Mouse (Mus musculus) kidney, postnatal 0 days (tissue): ENCODE results near the gene Fggy. TPM values are rescaled to one million over a fixed set of nuclear protein-coding genes. Genes with fewer than 3 reads are reported as not detected.
A peak's percentile ranks its signal among the peaks of the same experiment; 100 is the strongest.

Experiments used
- ATAC-seq: fragments of 200-750 bp; cut with Nextera tagmentation; replicated peaks from 2 replicates; pipeline ENCODE4 v1.8.0; 2017; ENCODE audit warnings: low read depth, moderate number of reproducible peaks, moderate TSS enrichment, moderate library complexity; ENCODE audit not compliant: low FRiP score
- DNase-seq: peaks from one replicate; pipeline ENCODE4 v3.0.0-alpha.2; 2016; ENCODE audit warnings: low spot score
- H3K27ac ChIP-seq: fragments of 300-500 bp; sonication (generic); 2 replicates; pipeline ENCODE4 v1.5.1; 2014; ENCODE audit warnings: mild to moderate bottlenecking
- H3K27me3 ChIP-seq: fragments of 300-500 bp; sonication (generic); 2 replicates; pipeline ENCODE4 v1.6.1; 2014; ENCODE audit warnings: low read length, mixed read lengths; ENCODE audit not compliant: insufficient read depth
- H3K36me3 ChIP-seq: fragments of 300-500 bp; sonication (generic); 2 replicates; pipeline ENCODE4 v1.6.1; 2014; ENCODE audit warnings: low read length, mixed read lengths; ENCODE audit not compliant: insufficient read depth
- H3K4me1 ChIP-seq: fragments of 300-500 bp; sonication (generic); replicated peaks from 2 replicates; pipeline ENCODE4 v1.6.1; 2014; ENCODE audit warnings: antibody characterized with exemption, low read length, mixed read lengths; ENCODE audit not compliant: insufficient read depth
- H3K4me2 ChIP-seq: fragments of 300-500 bp; sonication (generic); 2 replicates; pipeline ENCODE4 v1.6.1; 2014; ENCODE audit warnings: mild to moderate bottlenecking, low read length, moderate library complexity, mixed read lengths
- H3K4me3 ChIP-seq: fragments of 300-500 bp; sonication (generic); replicated peaks from 2 replicates; pipeline ENCODE4 v1.5.1; 2014; ENCODE audit warnings: low read depth, low read length
- H3K9ac ChIP-seq: fragments of 300-500 bp; sonication (generic); 2 replicates; pipeline ENCODE4 v1.6.1; 2014; ENCODE audit warnings: low read depth, low read length
- H3K9me3 ChIP-seq: fragments of 300-500 bp; sonication (generic); replicated peaks from 2 replicates; pipeline ENCODE4 v1.6.1; 2016; ENCODE audit warnings: low read length, inconsistent platforms, mixed read lengths
- CTCF ChIP-seq: IDR thresholded peaks from 2 replicates; pipeline ENCODE4 v1.5.1; 2016; ENCODE audit warnings: antibody characterized with exemption, low read depth, mild to moderate bottlenecking, moderate library complexity
- WGBS: fragments of 180-500 bp; shearing (Covaris S2); extraction: QIAGEN DNeasy Blood & Tissue Kit; methylation state at CpG from one replicate; pipeline ENCODE4 v1.1.7; 2014; 5-methylcytosine and 5-hydroxymethylcytosine counted together
- polyA plus RNA-seq: library from polyadenylated mRNA; unstranded; fragments of >200 nt; fragmentation: Nextera tagmentation; extraction: Ambion mirVana; gene quantifications from 2 replicates; pipeline ENCODE4 v1.2.1, GENCODE M21; 2015

Gene Fggy
- polyA plus RNA-seq, 1 experiment from 2014 or later = 35.3 TPM

DNA sequence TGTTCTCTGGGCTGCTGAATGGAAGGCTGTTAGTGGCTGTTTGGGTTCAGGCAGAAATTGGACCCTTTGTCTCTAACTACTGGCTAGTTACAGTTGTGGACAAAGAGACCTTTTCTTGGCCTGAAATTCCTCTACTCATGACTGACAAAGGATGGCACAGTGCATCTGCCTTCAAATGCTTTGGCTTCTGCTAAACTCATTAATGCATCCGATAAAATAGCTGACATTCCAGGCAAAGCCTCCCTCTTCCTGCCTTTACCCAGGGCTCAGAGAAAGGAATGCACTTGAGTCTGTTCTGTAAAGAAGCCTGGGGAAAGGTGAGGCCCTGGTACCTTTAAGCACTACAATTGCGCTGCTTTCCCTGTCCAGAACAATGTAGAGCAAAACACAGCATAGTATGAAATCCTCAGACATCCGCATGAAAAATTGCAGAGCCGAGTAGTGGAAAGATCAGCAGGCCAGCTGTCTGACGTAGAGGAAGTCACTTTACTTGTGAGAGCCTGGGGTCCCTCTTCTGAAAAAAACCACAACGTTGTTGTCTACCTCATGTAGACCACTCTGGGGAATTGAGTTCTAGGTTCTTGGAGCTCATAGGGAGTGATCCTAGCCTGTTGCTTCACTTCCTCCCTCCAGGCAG lies 288.8 kb downstream of the Fggy start:
- DNase-seq (peak; percentile 72), ATAC-seq (no peak; the same call in 1 of the 2 replicates)
- no peak for TF ChIP-seq CTCF
- Histone ChIP-seq H3K4me1 (peaks cover 6% of the 10 kb centered on the region), H3K4me3 (no peak overlapping the region), H3K27me3 (no peaks in the 10 kb centered on the region), H3K4me2 (no peak overlapping the region), H3K27ac (0 out of 2 replicates have a peak overlapping the region, but pooled peaks have one; percentile 31), H3K9me3 (no peaks in the 10 kb centered on the region), H3K9ac (no peak overlapping the region), H3K36me3 (no peaks in the 10 kb centered on the region; the same call in 1 of the 2 replicates)
- WGBS = 32% methylated on average over 6 of the region's 6 CpGs

- H3K27ac ChIP-seq = no peak overlapping the region
- TF ChIP-seq CTCF = no peak
- no peak for DNase-seq
- no peak overlapping the region for H3K4me3 ChIP-seq
- H3K4me2 ChIP-seq = no peak overlapping the region
- H3K27me3 ChIP-seq = no peaks in the 10 kb centered on the region
- ATAC-seq = no peak
- no peaks in the 10 kb centered on the region for H3K9me3 ChIP-seq
- no peaks in the 10 kb centered on the region; the same call in 1 of the 2 replicates for H3K36me3 ChIP-seq
- H3K9ac ChIP-seq = no peak overlapping the region
- peaks cover 6% of the 10 kb centered on the region for H3K4me1 ChIP-seq
Measured at GRCm38 (mm10) chr4:95847219-95847618, 289.9 kb downstream of the Fggy start.

- no peak for TF ChIP-seq CTCF
- ATAC-seq (no peak), DNase-seq (no peak)
- Histone ChIP-seq H3K27ac (no peak overlapping the region), H3K4me1 (peaks cover 6% of the 10 kb centered on the region), H3K36me3 (no peaks in the 10 kb centered on the region; the same call in 1 of the 2 replicates), H3K9me3 (no peaks in the 10 kb centered on the region), H3K4me3 (no peak overlapping the region), H3K9ac (no peak overlapping the region), H3K4me2 (no peak overlapping the region), H3K27me3 (no peaks in the 10 kb centered on the region)
- WGBS = 89% methylated on average over 3 of the region's 3 CpGs
Measured at GRCm38 (mm10) chr4:95847664-95848063, 290.4 kb downstream of the Fggy start.

DNA sequence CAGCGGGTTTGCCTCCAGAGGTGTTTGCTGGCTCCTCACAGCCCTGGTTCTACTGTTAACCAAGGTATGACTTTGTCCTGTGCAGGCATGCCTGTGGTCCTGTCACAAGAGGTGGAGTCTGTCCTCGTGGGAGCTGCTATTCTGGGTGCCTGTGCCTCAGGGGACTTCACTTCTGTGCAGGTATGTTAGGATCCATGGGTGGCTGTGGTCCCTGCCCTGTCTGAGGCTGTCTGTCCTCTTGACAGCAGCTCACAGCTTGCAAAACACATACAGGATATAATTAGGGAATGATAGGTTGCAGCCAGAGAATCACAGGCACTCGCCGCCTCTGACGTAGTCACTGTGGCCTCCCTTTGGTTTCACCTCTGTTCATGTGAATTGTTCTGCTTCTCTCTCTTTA lies 292.2 kb downstream of the Fggy start:
- no peak overlapping the region for H3K27ac ChIP-seq

GRCm38 (mm10) chr4:95850044-95850739 lies 292.9 kb downstream of the Fggy start:
- WGBS = 79% methylated on average over 6 of the region's 6 CpGs

More for the DNA sequence above, 292.2 kb downstream of the Fggy start:
- Histone ChIP-seq H3K4me1 (peaks cover 6% of the 10 kb centered on the region), H3K36me3 (no peaks in the 10 kb centered on the region; the same call in 1 of the 2 replicates), H3K27me3 (no peaks in the 10 kb centered on the region), H3K4me3 (no peak overlapping the region), H3K9me3 (no peaks in the 10 kb centered on the region), H3K9ac (no peak overlapping the region), H3K4me2 (no peak overlapping the region)
- 77% methylated on average over 5 of the region's 5 CpGs for WGBS
- no peak for TF ChIP-seq CTCF
- no peak for ATAC-seq
- DNase-seq = no peak

DNA sequence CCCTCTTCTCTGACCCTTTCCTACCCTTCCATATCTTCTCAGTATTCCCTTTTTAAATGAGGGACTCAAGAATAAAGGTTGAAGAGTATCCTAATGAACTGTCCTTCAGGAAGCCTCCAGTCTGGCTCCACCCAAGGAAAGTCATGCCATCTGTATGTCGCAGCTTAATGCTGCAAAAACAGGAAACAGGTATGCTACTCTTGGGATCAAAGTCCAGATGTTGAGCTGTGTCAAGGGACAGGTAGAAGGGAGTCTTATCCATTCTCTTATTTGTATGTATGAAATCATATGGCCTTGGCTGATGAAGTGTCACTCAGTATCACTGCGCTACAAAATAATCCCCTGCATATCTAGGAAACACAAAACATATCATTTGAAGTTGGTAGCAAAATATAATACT lies 294.9 kb downstream of the Fggy start:
- Histone ChIP-seq H3K27me3 (no peaks in the 10 kb centered on the region), H3K27ac (no peak overlapping the region), H3K4me2 (no peak overlapping the region), H3K4me1 (peaks cover under 1% of the 10 kb centered on the region; the same call in 1 of the 2 replicates), H3K4me3 (no peak overlapping the region), H3K9me3 (no peaks in the 10 kb centered on the region), H3K36me3 (no peaks in the 10 kb centered on the region; the same call in 1 of the 2 replicates), H3K9ac (no peak overlapping the region)
- no peak for TF ChIP-seq CTCF
- DNase-seq = no peak
- no peak for ATAC-seq
- WGBS = 76% methylated on average over 2 of the region's 2 CpGs

More at GRCm38 (mm10) chr4:95850044-95850739, 292.9 kb downstream of the Fggy start:
- H3K4me3 ChIP-seq = no peak overlapping the region
- no peaks in the 10 kb centered on the region for H3K27me3 ChIP-seq
- no peak for TF ChIP-seq CTCF
- H3K4me1 ChIP-seq = peaks cover 6% of the 10 kb centered on the region
- no peak overlapping the region for H3K27ac ChIP-seq
- no peak overlapping the region for H3K4me2 ChIP-seq
- DNase-seq (no peak), ATAC-seq (no peak)
- H3K36me3 ChIP-seq = no peaks in the 10 kb centered on the region; the same call in 1 of the 2 replicates
- no peaks in the 10 kb centered on the region for H3K9me3 ChIP-seq
- no peak overlapping the region for H3K9ac ChIP-seq
